Mouse (Mus musculus) C2C12 (cell line): Measurements from ENCODE around the gene Map3k21. TPM values are rescaled to one million over a fixed set of nuclear protein-coding genes. Genes with fewer than 3 reads are reported as not detected.

Experiments used
- H3K27me3 ChIP-seq: one replicate; pipeline ENCODE4 v1.6.1; 2011; ENCODE audit not compliant: control insufficient read depth, insufficient read depth, insufficient read length
- H3K36me3 ChIP-seq: one replicate; pipeline ENCODE4 v1.6.1; 2011; ENCODE audit not compliant: control insufficient read depth, insufficient read depth
- H3K4me3 ChIP-seq: one replicate; pipeline ENCODE4 v1.5.1; 2011; ENCODE audit warnings: mild to moderate bottlenecking, control low read depth; ENCODE audit not compliant: poor library complexity, insufficient read depth, severe bottlenecking
- H3K79me2 ChIP-seq: one replicate; pipeline ENCODE4 v1.6.1; 2011; ENCODE audit not compliant: control insufficient read depth, insufficient read depth
- H3K79me3 ChIP-seq: one replicate; pipeline ENCODE4 v1.6.1; 2011; ENCODE audit warnings: low read depth, control low read depth
- H3ac ChIP-seq: one replicate; pipeline ENCODE3; 2011; ENCODE audit warnings: low read depth; ENCODE audit not compliant: control insufficient read depth, insufficient read length
- CEBPB ChIP-seq: IDR thresholded peaks from one replicate; pipeline ENCODE4 v1.6.1; 2011; ENCODE audit warnings: low read depth, mild to moderate bottlenecking, control low read depth, moderate library complexity
- CTCF ChIP-seq: IDR thresholded peaks from one replicate; pipeline ENCODE4 v1.5.1; 2011; ENCODE audit not compliant: control insufficient read depth, insufficient read depth, insufficient read length
- FOSL1 ChIP-seq: IDR thresholded peaks from one replicate; pipeline ENCODE4 v1.8.0; 2011; ENCODE audit warnings: mild to moderate bottlenecking, low read length; ENCODE audit not compliant: poor library complexity, insufficient read depth, severe bottlenecking
- MAX ChIP-seq: IDR thresholded peaks from one replicate; pipeline ENCODE4 v1.6.1; 2011; ENCODE audit warnings: mild to moderate bottlenecking, control low read depth
- MYOD1 ChIP-seq: IDR thresholded peaks from one replicate; pipeline ENCODE4 v1.6.1; 2011; ENCODE audit warnings: low read depth; ENCODE audit not compliant: control insufficient read depth, insufficient read length
- MYOG ChIP-seq: IDR thresholded peaks from one replicate; pipeline ENCODE4 v1.6.1; 2011; ENCODE audit not compliant: control insufficient read depth, insufficient read length; ENCODE audit errors: extremely low read depth
- USF1 ChIP-seq: IDR thresholded peaks from one replicate; pipeline ENCODE4 v1.6.1; 2011; ENCODE audit warnings: low read depth, mild to moderate bottlenecking, control low read depth, moderate library complexity
- polyA plus RNA-seq: library from polyadenylated mRNA; unstranded; fragments of >200 nt; fragmentation: generic; extraction: Trizol; gene quantifications from one replicate; pipeline ENCODE4 v1.2.1, GENCODE M21; 2012; ENCODE audit warnings: missing spikeins

The Map3k21 gene
- polyA plus RNA-seq, 1 experiment: not detected

DNA sequence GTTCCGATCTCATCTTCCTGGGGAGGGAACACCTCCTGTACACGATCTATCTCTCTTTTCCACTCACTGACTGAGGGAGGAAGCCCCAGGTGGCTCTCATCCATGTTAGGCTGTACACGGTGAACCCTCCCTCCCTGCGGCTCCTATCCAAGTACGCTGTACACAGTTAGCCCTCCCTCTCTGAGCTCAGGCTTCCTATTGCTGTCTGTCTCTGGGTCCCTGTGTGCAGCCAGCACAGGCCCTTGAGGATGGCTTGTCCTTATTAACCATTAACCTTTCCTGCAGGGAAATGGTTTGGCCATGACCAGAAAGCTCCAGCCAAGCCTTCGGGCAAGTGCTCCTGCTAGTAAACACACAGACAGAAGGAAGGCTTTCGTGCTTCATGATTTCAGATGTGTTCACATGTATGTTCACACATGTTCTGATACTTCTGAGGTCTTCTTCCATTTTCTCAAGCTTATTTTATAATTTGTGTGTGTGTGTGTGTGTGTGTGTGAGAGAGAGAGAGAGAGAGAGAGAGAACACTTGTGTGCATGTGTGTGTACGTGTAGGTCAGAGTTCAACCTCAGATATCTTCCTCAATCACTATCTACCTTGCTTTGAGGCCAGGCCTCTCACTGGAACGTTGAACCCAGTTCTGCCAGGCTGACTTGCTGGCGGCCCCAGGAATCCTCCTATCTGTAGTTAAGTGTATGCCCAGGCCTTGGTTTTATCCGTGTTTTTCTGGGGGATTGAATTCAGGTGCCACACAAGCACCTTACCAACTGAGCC is 20.2 kb downstream of the Map3k21 start:
- Histone ChIP-seq H3ac (no peak overlapping the region), H3K4me3 (no peak overlapping the region), H3K27me3 (peaks cover 9% of the 10 kb centered on the region), H3K79me3 (no peaks in the 10 kb centered on the region), H3K36me3 (no peaks in the 10 kb centered on the region), H3K79me2 (no peaks in the 10 kb centered on the region)
- no peak for TF ChIP-seq MYOG
- no peak for TF ChIP-seq MYOD1
- no peak for TF ChIP-seq CTCF
- TF ChIP-seq CEBPB: no peak
- no peak for TF ChIP-seq USF1
- no peak for TF ChIP-seq MAX
- no peak for TF ChIP-seq FOSL1

- Histone ChIP-seq H3K27me3 (peaks cover 9% of the 10 kb centered on the region), H3K79me3 (no peaks in the 10 kb centered on the region), H3ac (no peak overlapping the region), H3K79me2 (no peaks in the 10 kb centered on the region), H3K4me3 (no peak overlapping the region), H3K36me3 (no peaks in the 10 kb centered on the region)
- TF ChIP-seq CTCF: no peak
- TF ChIP-seq MAX: no peak
- TF ChIP-seq MYOD1: no peak
- no peak for TF ChIP-seq CEBPB
- no peak for TF ChIP-seq FOSL1
- TF ChIP-seq USF1: no peak
These were observed 21.6 kb downstream of the Map3k21 start for GRCm38 (mm10) chr8:125931822-125932221.

- H3K36me3 ChIP-seq: no peaks in the 10 kb centered on the region
- TF ChIP-seq CTCF: peak; percentile 32
- TF ChIP-seq MAX: peak; percentile 37
- no peak for TF ChIP-seq USF1
- no peak for TF ChIP-seq CEBPB
- H3ac ChIP-seq: no peak overlapping the region
- no peak overlapping the region for H3K4me3 ChIP-seq
- no peaks in the 10 kb centered on the region for H3K79me3 ChIP-seq
- H3K79me2 ChIP-seq: no peaks in the 10 kb centered on the region
- H3K27me3 ChIP-seq: peaks cover 28% of the 10 kb centered on the region
These were observed 25.4 kb downstream of the Map3k21 start for GRCm38 (mm10) chr8:125935649-125936048.

DNA sequence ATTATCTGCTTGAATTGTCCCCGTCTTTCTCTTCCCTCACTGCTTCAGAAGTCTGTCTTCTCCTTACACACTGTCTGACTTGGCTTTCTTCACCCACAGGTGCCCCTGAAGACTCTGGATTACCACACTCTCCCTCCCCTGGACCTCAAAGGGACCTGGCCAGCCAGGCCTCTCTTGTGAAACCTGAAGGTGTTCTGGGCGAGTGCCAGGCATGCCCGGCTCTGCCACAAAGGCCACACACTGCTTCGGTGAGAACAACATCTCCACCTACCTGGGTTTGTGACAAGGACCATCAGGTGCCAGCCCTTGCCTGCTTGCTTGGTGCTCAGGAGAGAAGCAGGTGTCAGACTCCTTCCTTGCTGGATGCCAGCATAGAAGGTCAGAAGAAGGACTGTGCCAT is 34.3 kb downstream of the Map3k21 start:
- H3ac ChIP-seq: no peak overlapping the region
- H3K4me3 ChIP-seq: no peak overlapping the region
- H3K36me3 ChIP-seq: no peaks in the 10 kb centered on the region
- TF ChIP-seq CTCF (no peak), MYOD1 (no peak), MAX (no peak), USF1 (no peak), FOSL1 (no peak), MYOG (no peak)
- H3K79me2 ChIP-seq: no peaks in the 10 kb centered on the region
- peaks cover 39% of the 10 kb centered on the region for H3K27me3 ChIP-seq
- H3K79me3 ChIP-seq: no peaks in the 10 kb centered on the region

GRCm38 (mm10) chr8:125948696-125949308 is 38.6 kb downstream of the Map3k21 start:
- H3K36me3 ChIP-seq: no peaks in the 10 kb centered on the region
- H3K4me3 ChIP-seq: no peak overlapping the region
- no peaks in the 10 kb centered on the region for H3K79me3 ChIP-seq
- H3K27me3 ChIP-seq: peaks cover 16% of the 10 kb centered on the region
- no peaks in the 10 kb centered on the region for H3K79me2 ChIP-seq
- TF ChIP-seq MYOG: no peak
- no peak for TF ChIP-seq MAX
- no peak for TF ChIP-seq CTCF
- TF ChIP-seq USF1: no peak
- no peak overlapping the region for H3ac ChIP-seq
